Mouse (Mus musculus) stomach, embryonic 14.5 days (tissue): ENCODE results near the gene Guca2a. TPM values are rescaled to one million over a fixed set of nuclear protein-coding genes. Genes with fewer than 3 reads are reported as not detected.

Source experiments
- ATAC-seq: fragments of 200-750 bp; cut with Nextera tagmentation; 2 replicates; pipeline ENCODE4 v1.8.0; 2017; ENCODE audit warnings: low read depth, moderate TSS enrichment; ENCODE audit not compliant: insufficient number of reproducible peaks, insufficient read depth, low FRiP score
- H3K27ac ChIP-seq: fragments of 300-500 bp; sonication (generic); 2 replicates; pipeline ENCODE4 v1.5.1; 2014; ENCODE audit warnings: mild to moderate bottlenecking, low read length, moderate library complexity, mixed read lengths
- H3K27me3 ChIP-seq: fragments of 300-500 bp; sonication (generic); 2 replicates; pipeline ENCODE4 v1.6.1; 2014; ENCODE audit warnings: low read length, control low read depth, mixed read lengths; ENCODE audit not compliant: control insufficient read depth, insufficient read depth
- H3K36me3 ChIP-seq: fragments of 300-500 bp; sonication (generic); 2 replicates; pipeline ENCODE4 v1.6.1; 2014; ENCODE audit warnings: mild to moderate bottlenecking, control low read depth, low read length, moderate library complexity, mixed read lengths; ENCODE audit not compliant: control insufficient read depth, insufficient read depth
- H3K4me1 ChIP-seq: fragments of 300-500 bp; sonication (generic); 2 replicates; pipeline ENCODE4 v1.6.1; 2014; ENCODE audit warnings: low read length, control low read depth, mixed read lengths; ENCODE audit not compliant: control insufficient read depth, insufficient read depth
- H3K4me2 ChIP-seq: fragments of 300-500 bp; sonication (generic); replicated peaks from 2 replicates; pipeline ENCODE4 v1.6.1; 2014; ENCODE audit warnings: low read depth, low read length, control low read depth
- H3K4me3 ChIP-seq: fragments of 300-500 bp; sonication (generic); 2 replicates; pipeline ENCODE4 v1.5.1; 2014; ENCODE audit warnings: low read depth, low read length, control low read depth
- H3K9ac ChIP-seq: fragments of 300-500 bp; sonication (generic); replicated peaks from 2 replicates; pipeline ENCODE4 v1.6.1; 2014; ENCODE audit warnings: low read depth, mild to moderate bottlenecking, control low read depth, low read length, moderate library complexity, mixed read lengths
- H3K9me3 ChIP-seq: fragments of 300-500 bp; sonication (generic); 2 replicates; pipeline ENCODE4 v1.6.1; 2016; ENCODE audit warnings: low read depth, low read length, control low read depth; ENCODE audit not compliant: control insufficient read depth
- WGBS: fragments of 180-500 bp; shearing (Covaris S2); extraction: QIAGEN DNeasy Blood & Tissue Kit; methylation state at CpG from one replicate; pipeline ENCODE4 v1.1.7; 2014; 5-methylcytosine and 5-hydroxymethylcytosine counted together
- polyA plus RNA-seq: library from polyadenylated mRNA; unstranded; fragments of >200 nt; fragmentation: Nextera tagmentation; extraction: Ambion mirVana; gene quantifications from 2 replicates; pipeline ENCODE4 v1.2.1, GENCODE M21; 2014

Guca2a gene
- not detected in 2 replicates for polyA plus RNA-seq

- ATAC-seq: no peak
- WGBS: 60% methylated on average over 4 of the region's 4 CpGs
- Histone ChIP-seq H3K9me3 (no peaks in the 10 kb centered on the region), H3K27ac (no peak within 1 kb of the TSS), H3K4me3 (no peak within 1 kb of the TSS), H3K4me2 (no peak within 1 kb of the TSS), H3K9ac (no peak within 1 kb of the TSS), H3K4me1 (no peaks in the 10 kb centered on the region), H3K27me3 (no peaks in the 10 kb centered on the region), H3K36me3 (no peaks in the 10 kb centered on the region)
Measured at GRCm38 (mm10) chr4:119637176-119637845, at the start of gene Guca2a. Gene Guca2a (plus strand): TSS chr4:119637704.

- H3K27ac ChIP-seq: no peak overlapping the region
- H3K27me3 ChIP-seq: no peaks in the 10 kb centered on the region
- H3K9me3 ChIP-seq: no peaks in the 10 kb centered on the region
- no peak overlapping the region for H3K4me3 ChIP-seq
- ATAC-seq: no peak
- no peak overlapping the region for H3K9ac ChIP-seq
- H3K36me3 ChIP-seq: 0 out of 2 replicates have a peak, but pooled peaks cover 4% of the 10 kb centered on the region
- WGBS: 93% methylated on average over 2 of the region's 2 CpGs
- H3K4me2 ChIP-seq: no peak overlapping the region
- H3K4me1 ChIP-seq: no peaks in the 10 kb centered on the region
Measured at GRCm38 (mm10) chr4:119588037-119588436, 49.5 kb upstream of the Guca2a start.

DNA sequence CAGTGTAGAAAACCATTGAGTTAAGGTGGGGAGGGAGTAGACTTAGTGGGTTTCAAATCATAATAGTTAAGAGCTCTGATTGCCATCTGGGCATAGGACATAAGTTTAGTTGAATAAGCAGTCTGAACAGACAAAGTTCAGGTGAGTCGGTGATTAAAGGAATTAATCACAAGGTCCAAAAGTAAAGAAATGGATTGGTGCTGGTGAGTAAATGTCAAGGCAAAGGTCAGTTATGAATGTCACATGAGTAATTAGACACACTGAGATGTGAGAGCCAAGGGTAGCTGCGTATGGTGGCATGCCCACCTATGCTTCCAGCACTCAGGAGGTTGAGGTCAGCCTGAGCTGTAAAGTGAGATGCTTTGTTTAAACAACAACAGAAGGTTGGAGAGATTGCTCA is 48.1 kb upstream of the Guca2a start:
- H3K9me3 ChIP-seq: no peaks in the 10 kb centered on the region
- WGBS: 68% methylated on average over 2 of the region's 2 CpGs
- H3K27ac ChIP-seq: no peak overlapping the region
- H3K36me3 ChIP-seq: 0 out of 2 replicates have a peak, but pooled peaks cover 4% of the 10 kb centered on the region
- no peak for ATAC-seq
- H3K27me3 ChIP-seq: no peaks in the 10 kb centered on the region
- no peak overlapping the region for H3K4me2 ChIP-seq
- H3K4me1 ChIP-seq: no peaks in the 10 kb centered on the region
- H3K4me3 ChIP-seq: no peak overlapping the region
- no peak overlapping the region for H3K9ac ChIP-seq

GRCm38 (mm10) chr4:119590027-119590426 is 47.5 kb upstream of the Guca2a start:
- Histone ChIP-seq H3K27me3 (no peaks in the 10 kb centered on the region), H3K9ac (no peak overlapping the region), H3K36me3 (0 out of 2 replicates have a peak, but pooled peaks cover 4% of the 10 kb centered on the region), H3K4me2 (no peak overlapping the region), H3K4me3 (no peak overlapping the region), H3K27ac (no peak overlapping the region), H3K4me1 (no peaks in the 10 kb centered on the region), H3K9me3 (no peaks in the 10 kb centered on the region)
- 87% methylated on average over 1 of the region's 1 CpGs for WGBS
- ATAC-seq: no peak

- ATAC-seq: no peak
- Histone ChIP-seq H3K4me2 (no peak overlapping the region), H3K4me1 (no peaks in the 10 kb centered on the region), H3K4me3 (no peak overlapping the region), H3K9ac (no peak overlapping the region), H3K27me3 (no peaks in the 10 kb centered on the region), H3K9me3 (no peaks in the 10 kb centered on the region), H3K27ac (no peak overlapping the region), H3K36me3 (no peaks in the 10 kb centered on the region)
- 80% methylated on average over 3 of the region's 3 CpGs for WGBS
Measured at GRCm38 (mm10) chr4:119592479-119592878, 45.0 kb upstream of the Guca2a start.

- no peak overlapping the region for H3K27ac ChIP-seq
- H3K9ac ChIP-seq: no peak overlapping the region
- no peaks in the 10 kb centered on the region for H3K4me1 ChIP-seq
- no peaks in the 10 kb centered on the region for H3K27me3 ChIP-seq
- no peak overlapping the region for H3K4me2 ChIP-seq
- H3K9me3 ChIP-seq: no peaks in the 10 kb centered on the region
- no peaks in the 10 kb centered on the region for H3K36me3 ChIP-seq
- no peak overlapping the region for H3K4me3 ChIP-seq
- 92% methylated on average over 14 of the region's 14 CpGs for WGBS
- no peak for ATAC-seq
Measured at GRCm38 (mm10) chr4:119594331-119594730, 43.2 kb upstream of the Guca2a start.

DNA sequence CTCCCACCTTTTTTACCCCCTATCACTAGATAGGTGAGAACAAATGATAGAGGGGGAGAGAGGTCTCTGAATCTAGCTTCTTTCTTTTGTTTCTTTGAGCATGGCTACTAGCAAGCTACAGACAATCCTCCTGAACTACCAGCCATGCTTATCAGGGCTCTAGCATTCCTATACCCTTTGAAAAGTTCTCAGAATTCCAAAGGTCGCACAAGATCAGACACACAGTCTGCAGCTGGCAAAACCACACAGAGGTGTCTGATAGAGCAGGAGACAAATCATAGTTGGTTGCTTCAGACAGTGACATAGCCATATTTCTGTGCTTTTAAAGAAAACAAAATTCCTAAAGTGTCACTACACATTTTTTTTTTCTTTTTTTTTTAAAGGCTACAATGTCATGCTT is 37.9 kb upstream of the Guca2a start:
- no peak overlapping the region for H3K27ac ChIP-seq
- no peaks in the 10 kb centered on the region for H3K9me3 ChIP-seq
- no peak overlapping the region for H3K4me3 ChIP-seq
- 0 out of 2 replicates have a peak, but pooled peaks cover 3% of the 10 kb centered on the region for H3K36me3 ChIP-seq
- H3K9ac ChIP-seq: no peak overlapping the region
- H3K4me1 ChIP-seq: no peaks in the 10 kb centered on the region
- ATAC-seq: no peak
- no peaks in the 10 kb centered on the region for H3K27me3 ChIP-seq
- H3K4me2 ChIP-seq: no peak overlapping the region
- WGBS: 40% methylated on average over 1 of the region's 1 CpGs

GRCm38 (mm10) chr4:119609488-119609887 is 28.0 kb upstream of the Guca2a start:
- ATAC-seq: no peak
- Histone ChIP-seq H3K36me3 (no peaks in the 10 kb centered on the region), H3K27ac (no peak overlapping the region), H3K9me3 (no peaks in the 10 kb centered on the region), H3K9ac (no peak overlapping the region), H3K4me2 (no peak overlapping the region), H3K4me1 (0 out of 2 replicates have a peak, but pooled peaks cover 2% of the 10 kb centered on the region), H3K27me3 (no peaks in the 10 kb centered on the region), H3K4me3 (no peak overlapping the region)
- WGBS: 93% methylated on average over 1 of the region's 1 CpGs

GRCm38 (mm10) chr4:119614078-119614477 is 23.4 kb upstream of the Guca2a start:
- no peaks in the 10 kb centered on the region; the same call in 1 of the 2 replicates for H3K36me3 ChIP-seq
- H3K27ac ChIP-seq: no peak overlapping the region
- H3K4me1 ChIP-seq: 0 out of 2 replicates have a peak, but pooled peaks cover 2% of the 10 kb centered on the region
- H3K9me3 ChIP-seq: no peaks in the 10 kb centered on the region
- H3K27me3 ChIP-seq: no peaks in the 10 kb centered on the region
- no peak overlapping the region for H3K4me2 ChIP-seq
- 29% methylated on average over 1 of the region's 1 CpGs for whole genome bisulfite sequencing
- no peak overlapping the region for H3K9ac ChIP-seq
- ATAC-seq: no peak
- no peak overlapping the region for H3K4me3 ChIP-seq
